Mouse (Mus musculus) bone marrow macrophage, adult 2 months (primary cell): ENCODE results near the gene Mmp10. TPM values are rescaled to one million over a fixed set of nuclear protein-coding genes. Genes with fewer than 3 reads are reported as not detected.

Experiments
- H3K27ac ChIP-seq: 2 replicates; pipeline ENCODE4 v1.5.1; 2012; ENCODE audit warnings: low read depth, low read length; ENCODE audit not compliant: insufficient read depth
- H3K4me1 ChIP-seq: 2 replicates; pipeline ENCODE4 v1.6.1; 2012; ENCODE audit warnings: low read length; ENCODE audit not compliant: control insufficient read depth, insufficient read depth
- H3K4me3 ChIP-seq: 2 replicates; pipeline ENCODE4 v1.5.1; 2012; ENCODE audit warnings: mild to moderate bottlenecking, low read length, moderate library complexity; ENCODE audit not compliant: insufficient read depth
- CTCF ChIP-seq: IDR thresholded peaks from 2 replicates; pipeline ENCODE4 v1.5.1; 2012; ENCODE audit warnings: low read depth, mild to moderate bottlenecking, low read length, moderate library complexity
- POLR2A ChIP-seq: IDR thresholded peaks from 2 replicates; pipeline ENCODE4 v1.6.1; 2012; ENCODE audit warnings: mild to moderate bottlenecking, low read depth, low read length, borderline replicate concordance
- polyA plus RNA-seq: library from polyadenylated mRNA; stranded (reverse); fragments of >200 nt; gene quantifications from 2 replicates; pipeline ENCODE4 v1.2.4, GENCODE M21; 2012; ENCODE audit not compliant: missing spikeins, insufficient read depth, insufficient read length

Gene Mmp10
- polyA plus RNA-seq, 1 experiment, result not detected

GRCm38 (mm10) chr9:7542763-7543162 lies 40.6 kb downstream of the Mmp10 start:
- Histone ChIP-seq H3K4me1 (peaks cover 4% of the 10 kb centered on the region; the same call in 1 of the 2 replicates), H3K27ac (no peak overlapping the region), H3K4me3 (no peak overlapping the region)
- TF ChIP-seq CTCF, result no peak

GRCm38 (mm10) chr9:7544923-7545457 lies 42.8 kb downstream of the Mmp10 start:
- TF ChIP-seq CTCF (no peak), POLR2A (no peak)
- Histone ChIP-seq H3K4me1 (peaks cover 4% of the 10 kb centered on the region; the same call in 1 of the 2 replicates), H3K27ac (no peak overlapping the region), H3K4me3 (no peak overlapping the region)

GRCm38 (mm10) chr9:7545471-7545870 lies 43.3 kb downstream of the Mmp10 start:
- Histone ChIP-seq H3K4me3 (no peak overlapping the region), H3K4me1 (peaks cover 4% of the 10 kb centered on the region; the same call in 1 of the 2 replicates), H3K27ac (no peak overlapping the region)
- TF ChIP-seq POLR2A (no peak), CTCF (no peak)

- H3K4me3 ChIP-seq, result no peak overlapping the region
Observed at GRCm38 (mm10) chr9:7545920-7546319, 43.8 kb downstream of the Mmp10 start.

GRCm38 (mm10) chr9:7551943-7552342 lies 49.8 kb downstream of the Mmp10 start:
- TF ChIP-seq CTCF (no peak), POLR2A (no peak)
- no peak overlapping the region for H3K4me3 ChIP-seq
- peaks cover 13% of the 10 kb centered on the region for H3K4me1 ChIP-seq
- H3K27ac ChIP-seq, result no peak overlapping the region

More at GRCm38 (mm10) chr9:7545920-7546319, 43.8 kb downstream of the Mmp10 start:
- TF ChIP-seq POLR2A, result no peak
- TF ChIP-seq CTCF, result no peak
- H3K27ac ChIP-seq, result no peak overlapping the region
- peaks cover 4% of the 10 kb centered on the region; the same call in 1 of the 2 replicates for H3K4me1 ChIP-seq

- Histone ChIP-seq H3K4me1 (peaks cover 24% of the 10 kb centered on the region), H3K4me3 (no peak overlapping the region), H3K27ac (no peak overlapping the region)
- TF ChIP-seq POLR2A (no peak), CTCF (no peak)
Observed at GRCm38 (mm10) chr9:7553536-7553935, 51.4 kb downstream of the Mmp10 start.

- Histone ChIP-seq H3K4me3 (no peak overlapping the region), H3K27ac (no peak overlapping the region), H3K4me1 (peaks cover 26% of the 10 kb centered on the region)
- TF ChIP-seq CTCF (no peak), POLR2A (no peak)
Observed at GRCm38 (mm10) chr9:7554382-7554781, 52.2 kb downstream of the Mmp10 start.

- Histone ChIP-seq H3K4me1 (peaks cover 23% of the 10 kb centered on the region), H3K27ac (peak within 1 kb of the TSS; percentile 25), H3K4me3 (peak within 1 kb of the TSS; percentile 2; the same call in 1 of the 2 replicates)
- TF ChIP-seq POLR2A, result no peak
- TF ChIP-seq CTCF, result no peak
Observed at GRCm38 (mm10) chr9:7558221-7559017, 56.3 kb downstream of the Mmp10 start, which contains the start of gene Mmp8. TSS of gene Mmp8 (plus strand) at chr9:7558456.

Other genes with a start within 250 kb of the Mmp10 start
- 8.3 and 8.6 TPM in 2 replicates for gene Mmp13, start 229.8 kb upstream of the Mmp10 start, polyA plus RNA-seq
- gene Mmp12, start 158.0 kb upstream of the Mmp10 start, polyA plus RNA-seq, result 77.1 and 84.2 TPM in 2 replicates
- not detected in 2 replicates for gene Mmp1b, start 114.3 kb upstream of the Mmp10 start, polyA plus RNA-seq
- gene Mmp3, start 56.5 kb upstream of the Mmp10 start, polyA plus RNA-seq, result 0.44 TPM in 1 of 2 replicates, not detected in the other
- 26.7 and 30.4 TPM in 2 replicates for gene Mmp8, start 56.1 kb downstream of the Mmp10 start, polyA plus RNA-seq
- 18.2 and 19.3 TPM in 2 replicates for gene Mmp27, start 69.0 kb downstream of the Mmp10 start, polyA plus RNA-seq
- gene Mmp20, start 125.9 kb downstream of the Mmp10 start, polyA plus RNA-seq, result not detected in 2 replicates
- not detected in 2 replicates for gene Mmp7, start 189.7 kb downstream of the Mmp10 start, polyA plus RNA-seq